Mouse (Mus musculus): ENCODE measurements around the gene Nol11.

- TF ChIP-seq GATA1 (IDR thresholded peaks at IDR 0.05; ENCODE audit: borderline replicate concordance, low read length), result no peak
- no peak for TF ChIP-seq FLI1 (IDR thresholded peaks at IDR 0.05; ENCODE audit: low read length)
Observed at GRCm38 (mm10) chr11:107131749-107132421, 57.3 kb downstream of the Nol11 start, which contains the start of gene Bptf.

All from megakaryocyte, embryonic 14.5 days (primary cell).